Mouse (Mus musculus) cerebellum, adult 2 months (tissue): ENCODE data around the gene Trappc3. TPM values are rescaled to one million over a fixed set of nuclear protein-coding genes. Genes with fewer than 3 reads are reported as not detected.
A peak's percentile ranks its signal among the peaks of the same experiment; 100 is the strongest.

ENCODE experiments used
- DNase-seq, 2 experiments: peaks; one replicate each; pipeline ENCODE4 v3.0.0; 2021
- H3K27ac ChIP-seq: fragments of 200-500 bp; 2 replicates; pipeline ENCODE4 v1.5.1; 2012; ENCODE audit warnings: low read length, control low read depth, inconsistent platforms; ENCODE audit not compliant: insufficient read depth
- H3K27me3 ChIP-seq: fragments of 200-500 bp; 2 replicates; pipeline ENCODE4 v1.6.1; 2012; ENCODE audit warnings: inconsistent platforms, mild to moderate bottlenecking, low read length, moderate library complexity; ENCODE audit not compliant: control insufficient read depth, insufficient read depth
- H3K4me1 ChIP-seq: fragments of 200-500 bp; 2 replicates; pipeline ENCODE4 v1.6.1; 2011; ENCODE audit warnings: low read length; ENCODE audit not compliant: control insufficient read depth, insufficient read depth
- H3K4me3 ChIP-seq: fragments of 200-500 bp; replicated peaks from 2 replicates; pipeline ENCODE3; 2011; ENCODE audit warnings: mild to moderate bottlenecking, low read depth, low read length, control low read depth; ENCODE audit not compliant: insufficient read depth
- CTCF ChIP-seq: fragments of 200-500 bp; IDR thresholded peaks from 2 replicates; pipeline ENCODE4 v1.5.1; 2011; ENCODE audit warnings: low read depth, mild to moderate bottlenecking, control low read depth, low read length, moderate library complexity, borderline replicate concordance; ENCODE audit not compliant: insufficient read depth
- POLR2A ChIP-seq: fragments of 200-500 bp; IDR thresholded peaks from 2 replicates; pipeline ENCODE4 v1.6.1; 2011; ENCODE audit warnings: low read length, control low read depth, borderline replicate concordance; ENCODE audit not compliant: insufficient read depth
- WGBS: fragments of 180-500 bp; shearing (Covaris S2); methylation state at CpG from one replicate; pipeline ENCODE4 v1.1.7; 2018; 5-methylcytosine and 5-hydroxymethylcytosine counted together
- polyA plus RNA-seq: library from polyadenylated mRNA; depleted of rRNA; stranded (reverse); fragments of >200 nt; gene quantifications from 2 replicates; pipeline ENCODE4 v1.2.3, GENCODE M21; 2012

Trappc3 gene
- polyA plus RNA-seq, 1 experiment = 175 TPM

DNA sequence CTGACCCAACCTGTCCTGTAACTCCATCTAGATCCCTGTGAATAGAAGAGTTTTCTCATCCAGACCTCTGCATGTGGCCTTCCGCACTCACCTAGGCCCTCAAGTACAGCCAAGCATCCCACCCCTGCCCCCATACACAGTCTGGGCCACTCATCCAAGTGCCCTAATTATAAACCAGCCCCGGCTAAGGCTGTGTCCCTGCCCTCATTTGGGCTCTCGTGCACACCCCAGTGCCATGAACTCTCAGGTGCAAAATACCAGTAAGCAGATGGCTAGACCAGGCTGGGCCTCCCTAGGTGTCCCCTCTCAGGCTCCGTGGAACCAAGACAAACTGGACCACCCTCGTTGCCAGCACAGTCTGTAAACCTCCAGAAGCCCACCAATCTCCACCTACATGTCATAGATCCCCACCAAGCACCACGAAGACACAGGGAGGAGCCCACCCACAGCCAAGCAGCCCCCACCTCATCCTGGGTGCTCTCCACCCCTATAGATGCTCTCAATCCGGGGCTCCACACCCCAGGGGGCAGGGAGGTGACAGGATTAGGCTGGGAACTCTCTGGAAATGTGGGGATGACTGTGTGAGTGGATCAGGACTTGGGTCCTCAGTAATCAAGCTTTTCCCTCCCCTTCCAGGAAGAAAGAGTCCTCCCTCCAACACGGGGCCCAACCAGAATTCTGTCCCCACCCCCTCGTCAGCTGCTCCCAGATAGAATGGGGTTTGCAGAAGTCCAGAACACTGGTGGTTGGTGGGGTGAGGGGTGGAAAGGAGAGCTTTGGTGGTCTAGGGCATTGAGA, 7.6 kb upstream of the Trappc3 start:
- peaks cover 47% of the 10 kb centered on the region for H3K4me1 ChIP-seq
- no peak for TF ChIP-seq CTCF
- TF ChIP-seq POLR2A = peak; percentile 13; the same call in 1 of the 2 replicates

DNA sequence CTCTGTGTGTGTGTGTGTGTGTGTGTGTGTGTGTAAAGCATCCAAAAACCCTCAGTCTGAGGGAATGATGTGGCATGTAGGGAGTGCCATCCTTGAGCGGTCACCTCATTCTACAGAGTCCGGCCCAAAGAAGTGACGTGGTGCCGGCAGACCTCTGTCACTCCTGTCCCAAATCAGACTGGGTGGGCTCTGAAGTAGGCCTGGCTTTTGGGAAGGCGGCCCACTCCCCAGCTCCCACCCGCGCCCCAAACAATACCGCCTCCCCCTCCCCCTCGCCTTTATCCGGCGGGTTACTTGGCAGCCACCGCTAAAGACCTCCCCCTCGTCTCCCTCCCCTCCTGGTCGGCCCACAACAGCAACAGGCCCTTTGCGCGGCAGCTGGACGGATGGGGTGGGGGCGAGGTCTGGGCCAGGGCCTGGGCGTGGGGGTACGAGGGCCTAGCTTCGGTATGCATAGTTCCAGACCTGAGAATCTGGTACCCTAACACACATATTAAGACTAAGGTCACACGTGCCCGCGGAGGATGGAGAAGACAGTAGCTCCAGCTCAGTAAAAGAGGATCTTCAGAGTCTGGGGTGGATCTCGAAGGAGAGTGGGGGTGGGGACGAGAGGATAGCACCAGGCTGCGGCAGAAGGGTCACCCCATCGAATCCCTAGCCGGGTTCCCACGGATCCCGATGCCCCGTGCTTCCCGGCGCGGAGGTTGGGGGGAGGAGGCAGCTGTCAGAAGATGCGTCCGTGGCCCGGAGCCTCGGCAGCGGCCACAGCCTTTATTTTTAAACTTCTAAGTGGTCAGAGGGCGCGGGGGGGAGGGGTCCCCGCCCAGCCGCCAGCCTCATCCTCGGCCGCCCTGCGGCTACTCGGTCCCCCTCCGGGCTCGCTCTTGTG, 6.8 kb upstream of the Trappc3 start:
- no peak for TF ChIP-seq POLR2A
- no peak for TF ChIP-seq CTCF
- peak; percentile 52 to 59 for DNase-seq
- H3K27me3 ChIP-seq = no peaks in the 10 kb centered on the region
- peak overlapping the region; percentile 97 for H3K4me3 ChIP-seq
- WGBS = under 1% methylated on average over 50 of the region's 50 CpGs
- peak overlapping the region; percentile 100 for H3K27ac ChIP-seq
- peaks cover 44% of the 10 kb centered on the region for H3K4me1 ChIP-seq

More for the DNA sequence above, 7.6 kb upstream of the Trappc3 start:
- peak; percentile 74 to 80 for DNase-seq
- peak overlapping the region; percentile 100 for H3K27ac ChIP-seq
- WGBS = under 1% methylated on average over 9 of the region's 9 CpGs
- H3K27me3 ChIP-seq = no peaks in the 10 kb centered on the region
- peak overlapping the region; percentile 97 for H3K4me3 ChIP-seq

DNA sequence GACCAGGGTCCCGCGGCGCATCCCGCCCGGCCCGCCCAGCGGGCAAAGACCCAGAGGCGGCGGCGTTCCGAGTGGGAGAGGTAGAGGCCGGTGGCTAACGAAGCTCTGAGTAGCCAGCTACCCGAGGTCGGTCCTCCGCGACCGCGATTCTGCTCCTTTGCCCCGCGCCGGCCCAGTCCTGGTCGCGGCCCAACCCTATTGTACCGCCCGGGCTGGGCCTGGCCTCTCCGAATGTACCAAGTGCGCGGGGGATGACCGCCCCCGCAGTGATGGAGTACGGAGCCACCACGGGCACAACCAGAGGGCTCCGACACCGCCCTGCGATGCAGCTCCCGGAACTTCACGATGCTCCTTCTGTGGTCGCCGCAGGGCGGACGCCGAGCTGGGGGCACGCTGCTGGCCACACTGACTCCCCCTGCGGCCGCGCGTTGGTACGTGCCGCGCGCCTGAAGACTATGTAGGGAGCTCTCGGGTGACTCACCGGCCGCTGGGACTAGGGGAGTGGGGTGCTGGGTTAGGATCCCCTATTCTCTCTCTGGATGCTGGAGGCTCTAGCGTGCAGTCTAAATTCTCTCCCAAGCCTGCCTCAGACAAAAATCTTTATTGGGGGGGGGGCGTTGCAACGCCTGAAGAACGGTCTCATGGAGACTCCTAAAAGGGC, 5.9 kb upstream of the Trappc3 start, which contains the start of gene Map7d1:
Map7d1 (minus strand) TSS at position 213 of the 661 bp plus-strand sequence.
- peak; percentile 92 to 95 for DNase-seq
- H3K27ac ChIP-seq = peak within 1 kb of the TSS; percentile 100
- H3K27me3 ChIP-seq = no peaks in the 10 kb centered on the region
- no peak for TF ChIP-seq CTCF
- TF ChIP-seq POLR2A = peak; percentile 69
- H3K4me3 ChIP-seq = peak within 1 kb of the TSS; percentile 97
- WGBS = under 1% methylated on average over 59 of the region's 59 CpGs
- peaks cover 39% of the 10 kb centered on the region for H3K4me1 ChIP-seq

DNA sequence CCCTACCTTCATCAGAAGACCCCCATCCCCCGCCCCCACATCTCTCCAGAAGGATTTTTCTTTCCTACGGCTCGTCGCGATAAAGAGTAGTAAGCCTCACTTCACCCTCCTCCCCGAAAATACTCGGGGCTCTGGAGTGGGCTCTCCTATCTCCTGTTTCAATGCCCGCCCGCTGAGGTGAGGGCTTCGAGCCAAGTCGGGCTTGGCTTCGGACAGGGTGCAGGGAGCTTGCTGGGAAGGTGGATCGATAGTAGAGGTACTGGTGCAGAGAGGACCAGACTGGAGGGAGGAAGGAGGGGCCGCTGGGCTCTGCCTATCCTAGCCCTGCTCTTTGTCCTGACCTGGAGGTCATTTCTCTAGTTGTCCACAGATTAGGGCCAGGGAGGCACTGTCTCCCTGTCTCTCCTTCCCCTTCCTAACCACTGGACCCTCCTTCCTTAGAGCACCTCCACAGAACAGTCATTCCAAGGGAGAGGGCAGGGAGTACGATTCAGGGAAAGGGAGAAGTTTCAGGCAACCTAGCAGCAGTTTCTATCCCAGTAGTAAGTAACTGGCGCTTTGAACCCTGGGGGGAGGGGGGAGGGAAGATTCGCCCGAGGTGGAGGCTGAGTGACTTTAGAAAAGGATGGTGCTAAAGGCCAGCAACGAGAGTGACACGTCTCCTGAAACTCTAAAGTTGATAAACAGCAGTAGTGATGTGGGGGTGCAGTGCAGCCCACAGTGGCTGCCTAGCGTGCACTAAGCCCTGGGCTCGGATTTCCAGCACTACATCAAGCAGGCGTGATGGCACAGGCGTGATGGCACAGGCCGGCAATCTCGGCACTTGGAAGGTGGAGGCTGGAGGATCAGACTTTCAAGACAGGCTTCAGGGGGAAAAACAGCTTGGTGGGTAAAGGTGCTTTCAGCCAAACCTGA, 4.9 kb upstream of the Trappc3 start:
- DNase-seq = peak; percentile 72 to 80
- Histone ChIP-seq H3K27ac (peak overlapping the region; percentile 100), H3K4me3 (peak overlapping the region; percentile 97), H3K4me1 (peaks cover 33% of the 10 kb centered on the region), H3K27me3 (no peaks in the 10 kb centered on the region)
- WGBS = 3% methylated on average over 26 of the region's 26 CpGs
- TF ChIP-seq POLR2A = no peak

DNA sequence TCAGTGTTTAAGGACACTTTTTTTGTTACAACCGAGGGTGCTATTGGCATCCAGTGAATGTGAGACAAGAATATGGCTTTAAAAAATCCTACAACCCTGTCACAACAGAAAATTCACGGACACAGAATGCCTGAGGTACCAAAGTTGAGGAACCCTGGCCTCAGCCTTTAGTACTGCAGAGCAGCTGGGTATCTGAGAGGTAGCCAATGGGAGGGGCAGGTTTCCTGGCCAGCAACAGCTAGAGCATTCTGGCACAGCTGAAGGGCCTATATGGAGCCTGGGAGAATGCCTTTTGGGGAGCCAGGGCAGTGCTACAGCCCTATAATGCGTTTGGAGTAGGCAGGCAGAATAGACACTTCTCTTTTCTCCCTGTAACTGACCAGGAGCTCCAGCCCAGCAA, 3.1 kb upstream of the Trappc3 start:
- TF ChIP-seq POLR2A (no peak), CTCF (no peak)
- no peak overlapping the region for H3K4me3 ChIP-seq

DNA sequence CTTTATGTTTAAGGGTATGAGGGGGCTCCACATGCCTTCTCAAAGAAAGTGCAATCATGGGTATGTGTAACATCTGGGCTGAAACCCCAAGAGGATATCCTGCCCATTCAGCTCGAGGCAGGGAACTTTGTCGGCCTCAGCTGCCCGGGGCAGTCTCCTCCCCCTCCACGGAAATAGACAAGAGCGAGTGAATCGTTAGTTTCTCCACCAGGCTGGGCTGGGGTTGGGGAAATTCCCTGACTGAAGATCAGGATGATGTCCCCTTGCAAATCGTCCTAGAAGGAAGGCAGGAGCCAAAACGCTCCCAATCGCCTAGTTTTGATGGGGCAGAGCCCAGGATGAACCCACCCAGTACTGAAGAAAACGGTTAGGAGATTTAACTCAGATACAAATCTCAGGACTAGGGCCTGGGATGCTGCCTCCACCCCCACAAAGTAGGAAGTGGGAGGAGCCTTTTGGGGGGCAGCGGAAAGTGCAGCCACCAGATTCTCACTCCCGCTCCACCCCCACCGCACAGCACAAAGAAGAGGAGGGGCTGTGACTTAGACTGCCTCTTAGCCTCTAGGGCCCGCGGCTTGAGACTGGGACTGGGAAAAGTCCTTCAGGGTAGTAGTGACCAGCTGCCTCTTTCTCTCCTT, 2.5 kb upstream of the Trappc3 start:
- TF ChIP-seq POLR2A (no peak), CTCF (no peak)
- 17% methylated on average over 15 of the region's 15 CpGs for WGBS
- DNase-seq = peak in 1 of 2 experiments; percentile 46
- peak overlapping the region; percentile 25; the same call in 1 of the 2 replicates for H3K27ac ChIP-seq
- H3K4me1 ChIP-seq = peaks cover 25% of the 10 kb centered on the region
- H3K4me3 ChIP-seq = no peak overlapping the region
- H3K27me3 ChIP-seq = no peaks in the 10 kb centered on the region

More for the DNA sequence above, 3.1 kb upstream of the Trappc3 start:
- Histone ChIP-seq H3K27ac (peak overlapping the region; percentile 16; the same call in 1 of the 2 replicates), H3K27me3 (no peaks in the 10 kb centered on the region), H3K4me1 (peaks cover 25% of the 10 kb centered on the region)
- WGBS = 13% methylated on average over 3 of the region's 3 CpGs
- peak; percentile 47 to 62 for DNase-seq
